Mouse (Mus musculus): ENCODE data around the gene Gpr183. TPM values are rescaled to one million over a fixed set of nuclear protein-coding genes. Genes with fewer than 3 reads are reported as not detected.

Gene Gpr183
- 4.1 and 4.9 TPM in 2 replicates for polyA plus RNA-seq (2015; fragmentation: Nextera tagmentation; extraction: Ambion mirVana)

GRCm38 (mm10) chr14:121964990-121965389, at the start of gene Gpr183:
Gpr183 (minus strand) TSS chr14:121965195.
- Histone ChIP-seq H3K27me3 (no peaks in the 10 kb centered on the region), H3K9me3 (replicated peaks) (no peaks in the 10 kb centered on the region), H3K9ac (no peak within 1 kb of the TSS), H3K4me1 (peaks cover 30% of the 10 kb centered on the region), H3K27ac (peak within 1 kb of the TSS; percentile 51; the same call in 1 of the 2 replicates), H3K4me2 (peak within 1 kb of the TSS; percentile 19), H3K36me3 (no peaks in the 10 kb centered on the region), H3K4me3 (replicated peaks) (peak within 1 kb of the TSS; percentile 23)
- no peak for ATAC-seq (replicated peaks; ENCODE audit: low FRiP score)
- WGBS: 27% methylated on average over 6 of the region's 6 CpGs

GRCm38 (mm10) chr14:122013417-122013951, 48.5 kb upstream of the Gpr183 start:
- Histone ChIP-seq H3K27ac (peak overlapping the region; percentile 45), H3K4me1 (peaks cover 26% of the 10 kb centered on the region), H3K9ac (no peak overlapping the region), H3K4me2 (peak overlapping the region; percentile 40), H3K36me3 (peaks cover 20% of the 10 kb centered on the region), H3K4me3 (replicated peaks) (no peak overlapping the region), H3K27me3 (no peaks in the 10 kb centered on the region), H3K9me3 (replicated peaks) (no peaks in the 10 kb centered on the region)
- peak; percentile 91 for ATAC-seq (replicated peaks; ENCODE audit: low FRiP score)
- 40% methylated on average over 14 of the region's 14 CpGs for WGBS

GRCm38 (mm10) chr14:122012814-122013213, 47.8 kb upstream of the Gpr183 start:
- Histone ChIP-seq H3K27ac (peak overlapping the region; percentile 45; the same call in 1 of the 2 replicates), H3K36me3 (peaks cover 20% of the 10 kb centered on the region), H3K9me3 (replicated peaks) (no peaks in the 10 kb centered on the region), H3K4me3 (replicated peaks) (no peak overlapping the region), H3K4me2 (peak overlapping the region; percentile 40), H3K9ac (no peak overlapping the region), H3K27me3 (no peaks in the 10 kb centered on the region), H3K4me1 (peaks cover 26% of the 10 kb centered on the region)
- WGBS: 19% methylated on average over 13 of the region's 13 CpGs
- ATAC-seq (replicated peaks; ENCODE audit: low FRiP score): peak; percentile 78

- H3K9ac ChIP-seq: no peak overlapping the region
- 48% methylated on average over 5 of the region's 5 CpGs for WGBS
Observed at GRCm38 (mm10) chr14:122012193-122012592, 47.2 kb upstream of the Gpr183 start.

GRCm38 (mm10) chr14:122011768-122012167, 46.8 kb upstream of the Gpr183 start:
- Histone ChIP-seq H3K9ac (no peak overlapping the region), H3K27me3 (no peaks in the 10 kb centered on the region), H3K27ac (peak overlapping the region; percentile 45), H3K9me3 (replicated peaks) (no peaks in the 10 kb centered on the region), H3K36me3 (peaks cover 20% of the 10 kb centered on the region), H3K4me3 (replicated peaks) (no peak overlapping the region), H3K4me1 (peaks cover 26% of the 10 kb centered on the region), H3K4me2 (no peak overlapping the region)
- 88% methylated on average over 8 of the region's 8 CpGs for WGBS
- no peak for ATAC-seq (replicated peaks; ENCODE audit: low FRiP score)

More at GRCm38 (mm10) chr14:122012193-122012592, 47.2 kb upstream of the Gpr183 start:
- ATAC-seq (replicated peaks; ENCODE audit: low FRiP score): no peak
- no peak overlapping the region; the same call in 1 of the 2 replicates for H3K4me2 ChIP-seq
- no peak overlapping the region for H3K4me3 ChIP-seq (replicated peaks)
- H3K27me3 ChIP-seq: no peaks in the 10 kb centered on the region
- H3K9me3 ChIP-seq (replicated peaks): no peaks in the 10 kb centered on the region
- H3K4me1 ChIP-seq: peaks cover 26% of the 10 kb centered on the region
- H3K36me3 ChIP-seq: peaks cover 20% of the 10 kb centered on the region
- peak overlapping the region; percentile 45 for H3K27ac ChIP-seq

GRCm38 (mm10) chr14:122010301-122010700, 45.3 kb upstream of the Gpr183 start:
- Histone ChIP-seq H3K9ac (no peak overlapping the region), H3K36me3 (peaks cover 14% of the 10 kb centered on the region), H3K9me3 (replicated peaks) (no peaks in the 10 kb centered on the region), H3K27ac (no peak overlapping the region), H3K27me3 (no peaks in the 10 kb centered on the region), H3K4me3 (replicated peaks) (no peak overlapping the region), H3K4me2 (no peak overlapping the region), H3K4me1 (peaks cover 26% of the 10 kb centered on the region)
- 63% methylated on average over 7 of the region's 7 CpGs for WGBS
- ATAC-seq (replicated peaks; ENCODE audit: low FRiP score): no peak

GRCm38 (mm10) chr14:122009502-122009901, 44.5 kb upstream of the Gpr183 start:
- Histone ChIP-seq H3K9ac (no peak overlapping the region), H3K36me3 (peaks cover 10% of the 10 kb centered on the region), H3K27me3 (no peaks in the 10 kb centered on the region), H3K4me1 (peaks cover 26% of the 10 kb centered on the region), H3K27ac (no peak overlapping the region), H3K4me2 (no peak overlapping the region), H3K4me3 (replicated peaks) (no peak overlapping the region), H3K9me3 (replicated peaks) (no peaks in the 10 kb centered on the region)
- WGBS: 85% methylated on average over 13 of the region's 13 CpGs
- ATAC-seq (replicated peaks; ENCODE audit: low FRiP score): no peak

- no peak for ATAC-seq (replicated peaks; ENCODE audit: low FRiP score)
- H3K9ac ChIP-seq: no peak overlapping the region
- H3K27ac ChIP-seq: no peak overlapping the region
- no peaks in the 10 kb centered on the region for H3K27me3 ChIP-seq
- H3K36me3 ChIP-seq: peaks cover 10% of the 10 kb centered on the region
- H3K4me3 ChIP-seq (replicated peaks): no peak overlapping the region
- H3K9me3 ChIP-seq (replicated peaks): no peaks in the 10 kb centered on the region
- WGBS: 90% methylated on average over 4 of the region's 4 CpGs
- H3K4me1 ChIP-seq: peaks cover 16% of the 10 kb centered on the region
- no peak overlapping the region for H3K4me2 ChIP-seq
Observed at GRCm38 (mm10) chr14:122008261-122008660, 43.3 kb upstream of the Gpr183 start.

GRCm38 (mm10) chr14:122003812-122004211, 38.8 kb upstream of the Gpr183 start:
- ATAC-seq (replicated peaks; ENCODE audit: low FRiP score): no peak

GRCm38 (mm10) chr14:122002224-122002623, 37.2 kb upstream of the Gpr183 start:
- H3K4me2 ChIP-seq: no peak overlapping the region

More at GRCm38 (mm10) chr14:122003812-122004211, 38.8 kb upstream of the Gpr183 start:
- H3K27me3 ChIP-seq: no peaks in the 10 kb centered on the region
- H3K9ac ChIP-seq: no peak overlapping the region
- 0 out of 2 replicates have a peak, but pooled peaks cover 13% of the 10 kb centered on the region for H3K36me3 ChIP-seq
- H3K9me3 ChIP-seq (replicated peaks): no peaks in the 10 kb centered on the region
- no peak overlapping the region for H3K4me3 ChIP-seq (replicated peaks)
- no peak overlapping the region for H3K4me2 ChIP-seq
- no peak overlapping the region for H3K27ac ChIP-seq
- 0 out of 2 replicates have a peak, but pooled peaks cover 5% of the 10 kb centered on the region for H3K4me1 ChIP-seq

GRCm38 (mm10) chr14:122000346-122001105, 35.5 kb upstream of the Gpr183 start:
- Histone ChIP-seq H3K4me2 (no peak overlapping the region), H3K9me3 (replicated peaks) (no peaks in the 10 kb centered on the region), H3K27ac (peak overlapping the region; percentile 13; the same call in 1 of the 2 replicates), H3K4me3 (replicated peaks) (no peak overlapping the region), H3K36me3 (peaks cover 26% of the 10 kb centered on the region), H3K9ac (no peak overlapping the region), H3K4me1 (0 out of 2 replicates have a peak, but pooled peaks cover 5% of the 10 kb centered on the region), H3K27me3 (no peaks in the 10 kb centered on the region)
- 87% methylated on average over 17 of the region's 17 CpGs for WGBS
- ATAC-seq (replicated peaks; ENCODE audit: low FRiP score): no peak

More at GRCm38 (mm10) chr14:122002224-122002623, 37.2 kb upstream of the Gpr183 start:
- Histone ChIP-seq H3K27ac (no peak overlapping the region), H3K9me3 (replicated peaks) (no peaks in the 10 kb centered on the region), H3K4me1 (0 out of 2 replicates have a peak, but pooled peaks cover 5% of the 10 kb centered on the region), H3K9ac (no peak overlapping the region), H3K27me3 (no peaks in the 10 kb centered on the region), H3K4me3 (replicated peaks) (no peak overlapping the region), H3K36me3 (peaks cover 19% of the 10 kb centered on the region; the same call in 1 of the 2 replicates)
- 94% methylated on average over 7 of the region's 7 CpGs for WGBS
- ATAC-seq (replicated peaks; ENCODE audit: low FRiP score): no peak

GRCm38 (mm10) chr14:121999455-121999854, 34.5 kb upstream of the Gpr183 start:
- Histone ChIP-seq H3K27ac (no peak overlapping the region), H3K4me1 (0 out of 2 replicates have a peak, but pooled peaks cover 5% of the 10 kb centered on the region), H3K27me3 (no peaks in the 10 kb centered on the region), H3K9me3 (replicated peaks) (no peaks in the 10 kb centered on the region), H3K4me2 (no peak overlapping the region), H3K36me3 (peaks cover 33% of the 10 kb centered on the region), H3K4me3 (replicated peaks) (no peak overlapping the region), H3K9ac (no peak overlapping the region)
- ATAC-seq (replicated peaks; ENCODE audit: low FRiP score): no peak
- 76% methylated on average over 8 of the region's 8 CpGs for WGBS
